Mouse (Mus musculus) ES-E14 (cell line): ENCODE data around the gene Gne. TPM values are rescaled to one million over a fixed set of nuclear protein-coding genes. Genes with fewer than 3 reads are reported as not detected.

Experiments used
- DNase-seq: peaks from one replicate; pipeline ENCODE4 v3.0.0-alpha.2; 2013; ENCODE audit warnings: low read depth, low spot score
- H3K27ac ChIP-seq: 2 replicates; pipeline ENCODE4 v1.5.1; 2012; ENCODE audit warnings: low read depth, mild to moderate bottlenecking, low read length, moderate library complexity, mixed read lengths; ENCODE audit not compliant: poor library complexity, insufficient read depth, severe bottlenecking
- H3K36me3 ChIP-seq: 2 replicates; pipeline ENCODE4 v1.6.1; 2012; ENCODE audit warnings: mild to moderate bottlenecking, low read length, moderate library complexity, mixed read lengths; ENCODE audit not compliant: control insufficient read depth, poor library complexity, insufficient read depth, severe bottlenecking
- H3K4me1 ChIP-seq, 2 experiments: fragments of 150-350 bp in 1 of 2; sonication (generic) in 1 of 2; 2 replicates each; pipeline ENCODE4 v1.6.1; 2012; ENCODE audit warnings: low read length in 2 of 2, mild to moderate bottlenecking in 1 of 2, mixed read lengths in 1 of 2; ENCODE audit not compliant: control insufficient read depth in 2 of 2, insufficient read depth in 2 of 2, poor library complexity in 1 of 2
- H3K4me3 ChIP-seq, 2 experiments: fragments of 150-350 bp in 1 of 2; sonication (generic) in 1 of 2; 2 replicates each; pipeline ENCODE4 v1.5.1; 2012; ENCODE audit warnings: low read length in 2 of 2, low read depth in 1 of 2, mild to moderate bottlenecking in 1 of 2, mixed read lengths in 1 of 2; ENCODE audit not compliant: insufficient read depth in 1 of 2, poor library complexity in 1 of 2, severe bottlenecking in 1 of 2
- H3K9ac ChIP-seq: 2 replicates; pipeline ENCODE4 v1.6.1; 2012; ENCODE audit warnings: low read depth, mild to moderate bottlenecking, low read length, mixed read lengths; ENCODE audit not compliant: poor library complexity, insufficient read depth, severe bottlenecking
- H3K9me3 ChIP-seq: fragments of 150-350 bp; sonication (generic); 2 replicates; pipeline ENCODE4 v1.6.1; 2012; ENCODE audit warnings: low read depth, mild to moderate bottlenecking, low read length; ENCODE audit not compliant: control insufficient read depth, insufficient read depth
- CHD2 ChIP-seq: IDR thresholded peaks from 2 replicates; pipeline ENCODE4 v1.6.1; 2014; ENCODE audit warnings: mild to moderate bottlenecking, low read depth, low read length, inconsistent platforms
- HCFC1 ChIP-seq: IDR thresholded peaks from 2 replicates; pipeline ENCODE4 v1.6.1; 2012; ENCODE audit warnings: low read length, inconsistent platforms, borderline replicate concordance; ENCODE audit not compliant: insufficient read depth
- MAFK ChIP-seq: IDR thresholded peaks from 2 replicates; pipeline ENCODE4 v1.6.1; 2014; ENCODE audit warnings: mild to moderate bottlenecking, low read depth, low read length, inconsistent platforms; ENCODE audit not compliant: insufficient read depth
- ZC3H11A ChIP-seq: IDR thresholded peaks from 2 replicates; pipeline ENCODE4 v1.6.1; 2012; ENCODE audit warnings: low read depth, mild to moderate bottlenecking, inconsistent platforms, low read length, borderline replicate concordance
- ZNF384 ChIP-seq: IDR thresholded peaks from 2 replicates; pipeline ENCODE4 v1.6.1; 2012; ENCODE audit warnings: low read depth, low read length, inconsistent platforms
- in situ Hi-C, 2 experiments: fragments of 600-800 bp; cut with MboI; formaldehyde crosslinking; loops; one replicate each; pipeline ENCODE4 v1.15.1; 2025; ENCODE audit warnings: low sequenced_read_pairs in 2 of 2, inconsistent platforms in 1 of 2; ENCODE audit not compliant: unreplicated experiment in 2 of 2
- total RNA-seq: library from RNA; depleted of rRNA; stranded (reverse); fragments of 300-350 nt; gene quantifications from 2 replicates; pipeline ENCODE4 v1.2.3, GENCODE M21; 2012

Gene Gne
- total RNA-seq, 1 experiment = 20.5 TPM

DNA sequence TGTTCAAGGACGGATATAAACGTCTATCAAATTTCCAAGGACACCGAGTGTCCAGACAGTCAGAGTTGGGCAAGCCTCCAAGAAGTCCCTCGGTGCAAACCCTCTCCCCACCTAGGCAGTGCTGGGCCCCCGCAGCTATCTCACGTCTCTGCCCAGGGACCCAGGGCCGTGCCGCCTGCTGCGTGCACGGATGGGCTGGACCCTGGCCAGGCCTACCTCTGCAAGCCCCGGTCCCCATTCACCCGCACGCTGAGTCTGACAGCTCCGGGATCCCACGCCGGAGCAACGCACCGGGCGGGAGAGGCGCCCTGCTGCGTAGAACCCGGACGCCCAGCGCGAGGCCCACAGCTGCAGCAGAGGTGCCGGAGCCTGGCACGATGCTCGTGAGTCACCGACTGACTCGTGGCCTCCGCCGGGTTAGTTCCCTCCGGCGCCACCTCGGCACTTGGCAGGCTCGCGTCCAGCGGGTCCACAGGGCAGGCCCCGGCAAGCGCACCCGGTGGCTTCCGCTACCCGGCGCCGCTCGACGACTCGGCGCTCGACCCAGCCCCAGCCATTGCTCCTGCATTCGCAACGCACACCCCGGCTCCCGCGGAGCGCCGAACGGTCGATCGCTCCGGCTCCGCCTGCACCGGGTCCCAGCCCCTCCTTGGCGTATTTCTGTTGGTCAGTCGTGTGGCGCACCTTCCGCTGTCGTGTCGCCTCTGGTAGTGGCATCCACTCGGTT lies 11.7 kb downstream of the Gne start:
- DNase-seq = peak; percentile 74
- in situ Hi-C loops = no loop called here
- Histone ChIP-seq H3K36me3 (no peaks in the 10 kb centered on the region), H3K9ac (peak overlapping the region; percentile 64), H3K9me3 (no peaks in the 10 kb centered on the region), H3K4me1 (peaks cover 3% of the 10 kb centered on the region in 2 experiments; a peak in 2 of 4 replicates), H3K4me3 (peak overlapping the region; percentile 81 to 83), H3K27ac (no peak overlapping the region)
- TF ChIP-seq HCFC1 (peak; percentile 84), ZC3H11A (no peak)

DNA sequence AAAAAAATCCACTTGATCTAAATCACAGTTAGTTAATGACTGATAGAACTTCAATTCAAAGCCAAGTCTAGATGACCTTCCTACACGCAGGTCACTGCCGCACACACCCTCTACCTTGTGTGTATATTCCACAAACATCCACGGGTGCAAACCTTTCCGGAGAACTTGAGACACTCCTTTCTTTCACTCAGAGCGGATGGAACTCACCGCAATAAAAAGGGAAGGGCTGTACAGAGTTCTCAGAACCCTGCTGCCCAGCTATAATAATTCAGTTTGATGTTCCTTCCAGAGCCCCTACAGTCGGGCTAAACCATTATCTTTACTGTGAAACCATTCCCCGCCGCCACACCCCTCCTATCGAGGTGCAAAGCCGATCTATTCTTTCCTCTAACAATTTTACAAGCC lies 12.2 kb downstream of the Gne start:
- H3K9me3 ChIP-seq = no peaks in the 10 kb centered on the region
- peaks cover 4 to 5% of the 10 kb centered on the region in 2 experiments; a peak in 3 of 4 replicates for H3K4me1 ChIP-seq
- TF ChIP-seq MAFK (no peak), ZC3H11A (no peak)
- H3K9ac ChIP-seq = peak overlapping the region; percentile 63; the same call in 1 of the 2 replicates
- in situ Hi-C loops = no loop called here
- no peak for DNase-seq
- H3K27ac ChIP-seq = no peak overlapping the region
- peak overlapping the region; percentile 81 to 83 for H3K4me3 ChIP-seq
- H3K36me3 ChIP-seq = no peaks in the 10 kb centered on the region

DNA sequence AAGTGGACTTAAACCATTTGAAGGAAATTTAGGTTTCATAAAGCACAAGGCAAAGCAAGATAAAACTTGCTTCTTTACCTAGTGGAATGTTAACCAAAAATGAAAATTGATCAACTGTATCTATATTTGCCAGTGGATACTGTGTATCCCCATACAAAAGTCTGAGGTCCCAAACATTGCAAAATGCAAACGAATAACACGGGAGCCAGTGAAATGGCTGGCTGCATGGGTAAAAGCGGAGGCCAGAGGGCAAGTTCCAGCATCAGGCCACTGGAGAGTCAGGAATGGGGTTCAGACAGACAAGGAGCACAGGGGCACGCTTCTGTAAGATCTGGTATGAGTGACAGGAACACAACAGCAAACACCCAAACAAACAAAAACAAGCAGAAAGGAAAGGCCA lies 13.3 kb downstream of the Gne start:
- in situ Hi-C loops = no loop called here
- H3K9ac ChIP-seq = no peak overlapping the region
- TF ChIP-seq HCFC1 (no peak), ZNF384 (no peak), CHD2 (no peak), MAFK (no peak), ZC3H11A (no peak)
- no peak overlapping the region for H3K27ac ChIP-seq
- H3K9me3 ChIP-seq = no peaks in the 10 kb centered on the region
- no peak for DNase-seq
- H3K4me1 ChIP-seq = peaks cover 5 to 7% of the 10 kb centered on the region in 2 experiments; a peak in 3 of 4 replicates
- no peaks in the 10 kb centered on the region for H3K36me3 ChIP-seq
- H3K4me3 ChIP-seq = no peak overlapping the region

DNA sequence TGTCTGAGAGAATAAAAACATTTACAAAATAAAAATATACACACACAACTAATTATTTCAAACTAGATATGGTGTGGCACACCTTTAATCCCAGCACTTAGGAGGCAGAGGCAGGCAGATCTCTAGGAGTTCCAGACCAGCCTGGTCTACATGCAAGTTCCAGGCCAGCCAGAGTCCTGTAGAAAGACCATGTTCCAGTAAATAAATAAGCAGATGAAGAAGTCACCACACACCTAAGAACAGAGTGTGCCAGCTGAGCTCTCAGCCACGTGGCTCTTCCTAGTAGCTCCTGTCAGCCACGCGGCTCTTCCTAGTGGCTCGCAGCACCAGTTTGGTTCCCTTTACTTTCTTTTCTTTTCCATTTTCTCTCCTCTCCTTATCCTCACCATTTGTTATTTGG lies 14.6 kb downstream of the Gne start:
- H3K36me3 ChIP-seq = no peaks in the 10 kb centered on the region
- no peak overlapping the region for H3K27ac ChIP-seq
- H3K4me1 ChIP-seq = peaks cover 5 to 9% of the 10 kb centered on the region in 2 experiments; a peak in 3 of 4 replicates
- DNase-seq = no peak
- H3K9me3 ChIP-seq = no peaks in the 10 kb centered on the region
- no peak overlapping the region for H3K9ac ChIP-seq
- in situ Hi-C loops = no loop called here
- no peak for TF ChIP-seq HCFC1
- H3K4me3 ChIP-seq = no peak overlapping the region

DNA sequence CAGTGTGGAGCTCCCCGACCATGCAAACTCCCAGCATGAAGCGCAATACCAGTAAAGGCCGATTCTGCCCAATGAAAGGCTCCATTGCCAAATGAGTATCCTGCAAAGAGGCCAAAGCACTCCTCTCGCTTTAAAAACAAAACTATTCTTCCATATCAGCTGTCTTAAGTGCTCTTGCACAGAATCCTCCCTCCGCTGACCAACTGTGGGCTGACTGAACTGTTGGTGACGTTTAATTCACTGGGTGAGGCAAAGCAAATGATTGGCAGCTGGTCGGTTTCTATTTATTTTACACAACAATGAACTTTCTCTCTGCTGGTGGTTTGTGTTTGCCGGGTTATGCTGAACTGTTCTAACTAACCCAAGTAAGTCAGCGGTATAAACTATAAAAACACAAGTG lies 15.2 kb downstream of the Gne start:
- H3K4me3 ChIP-seq = no peak overlapping the region
- no peak overlapping the region for H3K27ac ChIP-seq
- no peak for DNase-seq
- peaks cover 5 to 9% of the 10 kb centered on the region in 2 experiments; a peak in 3 of 4 replicates for H3K4me1 ChIP-seq
- H3K9ac ChIP-seq = no peak overlapping the region; the same call in 1 of the 2 replicates
- H3K36me3 ChIP-seq = no peaks in the 10 kb centered on the region
- no peaks in the 10 kb centered on the region for H3K9me3 ChIP-seq
- TF ChIP-seq ZNF384 (no peak), CHD2 (no peak), HCFC1 (no peak), ZC3H11A (no peak), MAFK (no peak)
- in situ Hi-C loops = no loop called here
